Mouse (Mus musculus): ENCODE results near the gene Ascl5. TPM values are rescaled to one million over a fixed set of nuclear protein-coding genes. Genes with fewer than 3 reads are reported as not detected.

Ascl5 gene
- total RNA-seq, 2 experiments from 2014 or later, result not detected

DNA sequence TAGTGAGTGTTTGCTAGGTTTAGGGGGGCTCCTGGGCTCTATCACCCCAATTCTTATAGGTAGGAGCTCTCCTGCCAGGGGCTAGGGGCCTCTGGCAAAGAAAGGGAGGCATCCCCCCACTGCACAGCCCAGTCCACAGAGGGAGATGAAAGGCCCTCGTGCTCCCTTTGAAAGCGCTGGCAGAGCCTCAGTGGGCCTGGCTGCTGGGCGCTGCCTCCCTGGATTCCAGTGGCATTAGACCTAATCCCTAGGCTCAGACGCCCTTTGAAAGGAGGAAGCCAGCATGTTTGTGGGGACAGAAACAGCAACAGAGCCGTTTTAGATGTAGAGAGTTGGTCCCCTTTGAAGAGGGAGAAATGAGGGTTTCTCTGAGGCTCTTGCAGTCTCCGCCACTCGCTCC, 20.4 kb upstream of the Ascl5 start:
- Histone ChIP-seq H3K4me3 (no peak overlapping the region), H3K27ac (no peak overlapping the region)

DNA sequence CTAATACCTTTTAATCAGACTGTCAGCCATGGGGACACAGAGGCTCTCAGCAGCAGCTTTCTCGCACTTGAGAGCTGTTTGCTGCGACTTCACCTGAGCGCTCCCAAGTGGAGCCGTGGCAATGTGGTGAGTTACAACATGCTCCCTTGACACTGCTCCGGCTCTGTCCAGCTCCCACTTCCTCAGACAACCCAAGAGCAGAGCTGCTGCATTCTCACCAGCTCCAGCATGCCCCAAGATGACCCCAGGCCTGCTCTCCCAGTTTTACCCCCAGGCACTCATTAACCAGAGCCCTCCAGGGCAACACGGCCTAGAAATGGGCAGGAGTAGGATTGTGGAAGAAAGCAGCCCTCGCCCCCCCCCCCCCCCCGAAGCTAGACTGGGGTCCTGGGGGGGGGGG, 18.9 kb upstream of the Ascl5 start:
- no peak for DNase-seq (ENCODE audit: low spot score in 2 of 2)
- TF ChIP-seq CTCF (conservative IDR thresholded peaks at IDR 0.05), result no peak
- H3K27ac ChIP-seq, result no peak overlapping the region
- H3K4me3 ChIP-seq, result no peak overlapping the region

More for the DNA sequence above, 20.4 kb upstream of the Ascl5 start:
- no peak for DNase-seq (ENCODE audit: low spot score in 2 of 2)
- TF ChIP-seq CTCF (conservative IDR thresholded peaks at IDR 0.05), result no peak

DNA sequence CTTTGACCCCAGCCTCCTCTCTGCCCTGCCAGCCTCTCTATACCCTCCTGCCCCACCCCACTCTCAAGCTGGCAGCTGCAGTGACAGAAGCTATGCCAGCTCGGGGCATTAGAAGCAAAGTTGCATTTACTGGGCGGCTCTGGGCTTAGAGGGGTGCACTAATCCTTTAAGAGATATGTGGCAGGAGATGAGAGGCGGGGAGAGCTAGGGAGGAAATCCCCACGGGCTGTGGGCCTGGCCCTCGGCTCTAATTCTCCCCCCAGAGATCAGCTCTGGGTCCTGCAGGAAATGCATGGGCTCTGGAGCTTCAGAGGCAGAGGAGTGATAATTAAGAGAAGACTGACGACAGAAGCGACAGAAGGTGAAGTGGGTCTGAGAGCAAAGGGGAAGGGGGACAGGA, 17.6 kb upstream of the Ascl5 start:
- DNase-seq (ENCODE audit: low spot score in 2 of 2), result no peak
- no peak for TF ChIP-seq CTCF (conservative IDR thresholded peaks at IDR 0.05)
- no peak overlapping the region for H3K4me3 ChIP-seq
- H3K27ac ChIP-seq, result no peak overlapping the region

DNA sequence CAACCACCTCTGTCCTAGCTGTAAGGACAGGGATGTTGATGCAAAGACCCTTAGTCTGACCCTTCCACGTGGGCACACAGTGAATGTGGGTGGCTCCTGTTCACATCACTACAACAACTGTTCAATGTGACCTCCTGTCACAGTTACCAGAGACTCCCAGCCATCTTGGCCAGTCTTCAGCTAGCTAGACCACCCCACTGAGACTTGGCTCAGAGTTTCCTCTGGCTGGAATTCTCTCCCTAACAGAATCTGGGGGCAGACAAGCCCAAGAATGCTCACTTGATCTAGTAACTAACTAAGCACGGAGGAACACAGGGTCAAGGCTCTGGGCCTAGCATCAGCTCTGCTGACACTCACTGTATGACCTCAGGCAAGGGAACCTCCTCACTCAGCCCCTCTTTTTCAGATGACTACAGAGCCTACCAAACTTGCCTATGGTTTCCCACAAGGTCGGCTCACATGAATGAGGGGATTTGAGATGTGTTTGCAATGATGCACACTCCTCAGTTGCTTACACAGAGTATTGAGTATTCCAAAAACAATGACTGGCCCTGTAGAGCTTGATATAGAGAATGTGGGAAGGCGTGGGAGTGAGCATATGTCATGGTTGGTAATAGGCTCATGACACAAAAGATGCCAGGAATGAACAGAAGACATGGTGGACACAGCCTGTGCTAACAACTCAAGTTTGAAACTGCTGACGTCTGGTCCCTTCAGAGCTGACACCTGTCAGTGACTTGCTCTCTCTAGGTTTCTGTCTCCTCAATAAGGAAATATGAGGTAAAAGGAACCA, 11.7 kb upstream of the Ascl5 start:
- no peak overlapping the region for H3K27ac ChIP-seq
- no peak for TF ChIP-seq CTCF (conservative IDR thresholded peaks at IDR 0.05)
- no peak overlapping the region for H3K4me3 ChIP-seq
- peak in 1 of 2 experiments; percentile 48 for DNase-seq (ENCODE audit: low spot score in 2 of 2)

DNA sequence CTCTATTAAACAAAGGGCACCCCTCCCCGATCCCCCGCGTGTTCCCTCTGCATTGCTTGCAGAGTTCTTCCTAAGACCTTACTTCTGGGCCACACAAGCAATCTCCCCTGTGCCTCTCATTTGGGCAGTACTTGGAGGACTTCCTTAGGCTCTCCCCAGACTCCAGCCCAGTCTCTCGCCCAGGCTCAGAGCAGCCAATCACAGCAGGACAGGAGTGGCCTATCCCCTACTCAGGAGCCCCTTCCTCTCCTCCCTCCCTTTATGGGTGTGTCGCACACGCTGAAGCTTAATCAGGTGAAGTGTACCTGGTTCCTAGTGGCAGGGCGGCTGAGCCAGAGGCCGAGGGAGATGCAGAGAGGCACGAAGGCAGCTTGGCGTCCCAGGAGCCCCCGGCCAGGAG, 10.2 kb upstream of the Ascl5 start:
- H3K4me3 ChIP-seq, result no peak overlapping the region
- DNase-seq (ENCODE audit: low spot score in 2 of 2), result no peak
- H3K27ac ChIP-seq, result no peak overlapping the region
- TF ChIP-seq CTCF (conservative IDR thresholded peaks at IDR 0.05), result no peak

DNA sequence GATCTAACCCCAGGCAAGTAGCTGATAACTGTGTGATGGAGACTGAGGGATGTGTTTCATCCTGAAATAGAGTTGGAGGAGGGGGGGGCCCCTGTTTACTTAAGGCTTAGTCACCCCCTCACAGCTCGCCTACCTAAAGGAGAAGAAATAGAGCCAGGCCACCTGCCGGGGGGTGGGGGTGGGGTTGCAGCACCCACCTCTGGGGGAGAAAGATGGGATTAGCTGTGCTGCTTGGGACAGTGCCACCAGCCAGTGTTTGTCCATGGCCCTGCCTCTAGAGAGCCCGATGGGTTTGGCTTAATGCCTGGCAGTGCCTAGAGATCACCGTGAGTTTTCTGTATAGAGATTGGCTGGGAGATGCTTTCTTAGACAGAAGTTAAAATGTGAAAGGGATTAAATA, 9.7 kb upstream of the Ascl5 start:
- DNase-seq (ENCODE audit: low spot score in 2 of 2), result no peak
- TF ChIP-seq CTCF (conservative IDR thresholded peaks at IDR 0.05), result no peak
- H3K27ac ChIP-seq, result no peak overlapping the region

DNA sequence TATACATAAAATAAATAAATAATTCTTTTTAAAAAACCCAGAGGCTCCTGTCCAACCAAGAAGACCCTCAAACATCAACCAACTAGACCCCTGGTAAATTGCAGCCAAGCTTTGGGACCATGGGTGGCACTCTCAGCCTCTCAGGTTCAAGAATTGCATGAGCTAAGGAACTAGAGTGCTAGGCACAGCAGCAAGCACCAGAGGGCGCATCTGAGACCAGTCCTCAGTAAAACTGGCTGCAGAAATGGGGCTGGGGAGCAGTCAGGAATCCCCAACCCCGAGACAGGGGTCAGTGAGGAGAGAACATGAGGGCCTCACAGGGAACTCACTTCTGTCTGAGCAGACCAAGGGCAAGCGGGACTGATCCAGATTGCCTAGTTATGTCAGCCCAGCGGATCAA, 4.8 kb upstream of the Ascl5 start:
- no peak overlapping the region for H3K4me3 ChIP-seq

More for the DNA sequence above, 9.7 kb upstream of the Ascl5 start:
- no peak overlapping the region for H3K4me3 ChIP-seq

DNA sequence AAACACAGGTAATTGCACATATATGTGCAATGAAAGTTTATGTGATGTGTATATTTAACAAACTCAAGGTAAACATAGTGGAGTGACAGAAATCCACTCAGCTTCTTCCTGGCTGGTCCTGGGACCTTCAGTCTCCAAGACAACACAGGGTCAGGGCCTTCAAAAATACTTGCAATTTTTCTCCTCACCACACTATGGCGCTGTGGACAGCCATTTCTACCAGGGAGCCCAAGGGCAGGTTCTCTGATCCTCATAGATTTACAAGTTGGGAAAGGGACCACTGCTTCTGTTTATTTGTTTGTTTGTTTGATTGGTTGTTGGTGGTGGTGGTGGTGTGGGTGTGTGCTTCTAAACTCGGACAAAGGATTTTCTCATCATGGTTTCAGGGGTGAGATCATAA, 3.2 kb upstream of the Ascl5 start:
- Histone ChIP-seq H3K4me3 (no peak overlapping the region), H3K27ac (no peak overlapping the region)
- TF ChIP-seq CTCF (conservative IDR thresholded peaks at IDR 0.05), result peak; percentile 82
- DNase-seq (ENCODE audit: low spot score in 2 of 2), result no peak

More for the DNA sequence above, 4.8 kb upstream of the Ascl5 start:
- DNase-seq (ENCODE audit: low spot score in 2 of 2), result peak; percentile 47 to 74
- no peak overlapping the region for H3K27ac ChIP-seq
- peak; percentile 94 for TF ChIP-seq CTCF (conservative IDR thresholded peaks at IDR 0.05)

DNA sequence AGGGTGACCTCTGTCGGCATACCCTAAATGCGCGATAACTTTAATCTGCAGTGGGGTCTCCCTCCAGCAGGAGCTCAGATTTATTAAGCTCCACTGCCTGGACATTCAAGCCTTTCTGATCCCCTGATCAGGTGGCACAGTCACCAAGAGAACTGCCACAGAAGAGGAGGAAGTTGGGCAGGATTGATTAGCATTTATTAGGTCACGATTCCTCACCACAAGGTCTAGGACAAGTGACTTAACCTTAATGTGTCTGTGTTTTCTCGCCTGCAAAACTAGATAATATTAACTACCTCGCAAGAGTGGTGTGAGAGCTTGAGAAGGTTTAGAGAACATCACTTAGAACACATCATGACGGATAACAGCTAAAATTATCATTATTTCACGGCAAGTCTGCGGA, 2.7 kb upstream of the Ascl5 start:
- no peak for TF ChIP-seq CTCF (conservative IDR thresholded peaks at IDR 0.05)
- DNase-seq (ENCODE audit: low spot score in 2 of 2), result no peak
- no peak overlapping the region for H3K27ac ChIP-seq
- H3K4me3 ChIP-seq, result no peak overlapping the region

DNA sequence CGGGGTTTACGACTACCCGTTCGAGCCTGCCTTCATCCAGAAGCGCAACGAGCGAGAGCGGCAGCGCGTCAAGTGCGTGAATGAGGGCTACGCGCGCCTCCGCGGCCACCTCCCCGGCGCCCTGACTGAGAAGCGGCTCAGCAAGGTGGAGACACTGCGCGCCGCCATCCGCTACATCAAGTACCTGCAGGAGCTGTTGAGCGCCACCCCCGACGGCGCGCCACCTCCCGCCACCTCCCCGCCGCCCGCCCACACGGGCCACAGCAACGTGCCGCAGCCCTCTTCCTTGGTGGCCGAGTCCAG, 360 bp downstream of the Ascl5 start:
- H3K4me3 ChIP-seq, result peak overlapping the region; percentile 44
- peak in 1 of 2 experiments; percentile 45 for DNase-seq (ENCODE audit: low spot score in 2 of 2)
- H3K27ac ChIP-seq, result peak overlapping the region; percentile 48; the same call in 1 of the 2 replicates
- TF ChIP-seq CTCF (conservative IDR thresholded peaks at IDR 0.05), result no peak

DNA sequence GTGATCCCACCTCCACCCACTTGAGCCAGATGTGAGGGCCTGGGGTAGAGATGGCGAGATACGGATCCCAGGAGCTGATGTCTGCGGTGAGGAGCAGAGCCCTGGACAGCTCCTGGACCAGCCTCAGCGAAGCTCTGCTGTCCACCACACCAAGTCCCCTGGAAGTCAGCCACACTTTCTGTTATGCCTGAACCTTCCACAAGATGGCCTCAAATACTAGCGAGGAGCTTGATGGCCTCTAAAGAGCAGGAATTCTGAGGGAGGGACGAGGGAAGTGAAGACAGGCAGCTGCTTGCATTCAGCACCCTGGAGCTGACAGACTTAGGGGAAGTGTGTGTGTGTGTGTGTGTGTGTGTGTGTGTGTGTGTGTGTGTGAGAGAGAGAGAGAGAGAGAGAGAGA, 861 bp downstream of the Ascl5 start:
- H3K27ac ChIP-seq, result peak overlapping the region; percentile 48; the same call in 1 of the 2 replicates
- DNase-seq (ENCODE audit: low spot score in 2 of 2), result peak; percentile 81 to 85
- TF ChIP-seq CTCF (conservative IDR thresholded peaks at IDR 0.05), result peak; percentile 79
- H3K4me3 ChIP-seq, result peak overlapping the region; percentile 44

DNA sequence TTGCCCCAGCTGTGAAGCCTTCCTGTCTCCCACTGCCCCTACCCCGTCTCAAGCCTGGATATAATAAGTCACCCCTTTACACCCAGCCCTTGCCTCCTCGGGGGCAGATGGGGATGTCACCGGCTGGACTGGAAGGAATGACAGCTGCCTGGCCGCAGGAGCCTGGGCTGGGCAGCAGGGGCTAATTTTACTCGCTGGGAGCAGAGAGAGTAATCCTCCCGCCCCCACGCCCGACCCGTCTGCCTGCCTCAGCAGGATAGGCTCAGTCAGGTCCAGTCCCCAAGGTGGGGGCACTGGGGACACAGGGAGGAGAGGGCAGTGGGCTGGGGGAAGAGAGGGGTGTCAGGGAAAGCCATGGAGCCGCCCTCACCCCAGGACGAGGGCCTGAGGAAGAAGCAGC, 1.9 kb downstream of the Ascl5 start, which contains the start of gene Cacna1s:
Cacna1s (plus strand) TSS at position 204 of the 400 bp plus-strand sequence.
- no peak within 1 kb of the TSS for H3K4me3 ChIP-seq
- no peak within 1 kb of the TSS for H3K27ac ChIP-seq
- TF ChIP-seq CTCF (conservative IDR thresholded peaks at IDR 0.05), result no peak
- DNase-seq (ENCODE audit: low spot score in 2 of 2), result no peak

DNA sequence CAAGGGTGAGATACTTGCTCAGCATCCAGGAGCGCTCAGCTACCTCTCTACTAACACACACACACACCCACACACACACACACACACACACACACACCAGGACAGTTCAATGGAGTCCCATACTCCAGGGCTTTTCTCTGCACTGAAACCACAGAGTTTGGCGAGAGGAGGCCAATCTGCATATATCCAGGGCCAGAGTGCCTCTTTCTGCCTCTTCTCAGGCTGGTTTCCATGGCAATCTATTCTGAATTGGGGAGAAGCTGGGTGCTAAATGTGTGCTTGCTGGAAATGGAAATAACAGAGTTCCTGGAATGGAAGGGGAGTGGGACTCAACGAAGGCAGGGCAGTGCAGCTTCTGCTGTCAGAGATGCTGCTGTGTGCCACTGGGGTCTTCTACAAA, 5.2 kb downstream of the Ascl5 start:
- peak; percentile 35 to 82 for DNase-seq (ENCODE audit: low spot score in 2 of 2)
- TF ChIP-seq CTCF (conservative IDR thresholded peaks at IDR 0.05), result no peak

DNA sequence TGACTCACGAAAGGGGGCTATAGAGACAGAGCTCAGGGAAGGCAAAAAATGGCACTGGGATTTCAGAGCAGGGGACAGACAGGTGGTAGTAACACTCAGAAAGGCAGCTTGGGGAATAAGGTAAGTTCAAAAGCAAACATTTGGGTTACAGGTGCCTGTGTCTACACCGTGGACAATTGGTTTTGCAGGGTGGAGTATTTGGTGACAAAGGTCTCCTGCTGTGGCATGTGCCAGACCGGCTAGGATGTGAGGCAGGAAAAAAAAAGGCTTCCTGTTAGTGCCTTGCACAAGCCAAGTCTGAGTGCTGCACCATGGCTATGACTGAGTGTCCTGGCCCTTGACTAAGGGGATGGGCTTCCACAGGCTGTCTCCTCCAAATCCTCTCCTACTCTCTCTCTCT, 8.0 kb downstream of the Ascl5 start:
- Histone ChIP-seq H3K27ac (no peak overlapping the region), H3K4me3 (no peak overlapping the region)
- TF ChIP-seq CTCF (conservative IDR thresholded peaks at IDR 0.05), result no peak
- DNase-seq (ENCODE audit: low spot score in 2 of 2), result no peak

More for the DNA sequence above, 5.2 kb downstream of the Ascl5 start:
- peak overlapping the region; percentile 91 for H3K27ac ChIP-seq
- no peak overlapping the region for H3K4me3 ChIP-seq

Data from layer of hippocampus, adult 2 months (tissue).